Mouse (Mus musculus) liver, adult (tissue): ENCODE data around the gene Notch1.

Experiments used
- GATA4 ChIP-seq: IDR thresholded peaks from 2 replicates; pipeline ENCODE4 v1.6.1; 2014; ENCODE audit warnings: mild to moderate bottlenecking, low read length; ENCODE audit not compliant: insufficient replicate concordance

The Notch1 gene

DNA sequence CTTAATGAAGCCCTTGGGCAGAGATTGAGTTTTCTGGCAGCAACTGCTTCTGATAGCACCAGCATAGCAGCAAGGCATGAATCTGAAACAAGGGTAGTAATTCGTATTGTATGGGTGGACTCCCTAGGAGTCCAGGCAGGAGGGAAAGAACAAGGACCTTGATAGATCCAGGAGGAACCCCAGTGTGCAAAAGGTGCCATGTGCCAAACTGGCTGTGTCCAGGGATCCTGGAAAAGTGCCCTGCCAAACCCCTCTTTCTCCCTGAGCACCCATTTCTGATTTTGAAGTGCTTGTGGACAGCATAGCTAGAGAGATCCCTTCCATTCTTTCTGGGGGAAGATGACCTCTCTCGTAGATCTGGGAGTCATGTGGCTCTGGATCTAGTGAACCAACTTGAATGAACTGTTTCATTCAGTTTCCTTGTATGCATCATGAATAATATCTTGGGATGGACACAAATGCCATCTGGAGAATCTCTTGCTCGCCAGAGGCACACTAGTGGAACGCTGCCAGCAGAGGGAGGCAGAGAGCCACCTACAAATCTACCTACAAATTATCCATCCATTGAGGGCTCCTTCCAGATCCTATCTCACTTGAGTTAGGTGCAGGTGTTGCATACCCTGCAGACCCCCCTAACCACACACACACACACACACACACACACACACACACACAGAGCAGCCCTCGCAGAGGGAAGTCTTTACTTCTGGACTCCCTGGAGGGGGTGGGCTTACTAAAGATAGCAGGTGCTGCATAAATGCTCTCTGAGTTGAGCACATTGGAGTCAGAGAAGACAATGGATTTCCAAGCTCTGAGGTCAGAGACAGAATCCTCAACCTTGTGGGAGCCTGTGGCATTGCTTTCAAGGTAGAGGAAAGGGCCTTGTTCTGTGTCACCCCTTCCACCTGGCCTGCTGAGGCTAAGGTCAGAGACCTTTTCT is 67.1 kb downstream of the Notch1 start:
- no peak for TF ChIP-seq GATA4

DNA sequence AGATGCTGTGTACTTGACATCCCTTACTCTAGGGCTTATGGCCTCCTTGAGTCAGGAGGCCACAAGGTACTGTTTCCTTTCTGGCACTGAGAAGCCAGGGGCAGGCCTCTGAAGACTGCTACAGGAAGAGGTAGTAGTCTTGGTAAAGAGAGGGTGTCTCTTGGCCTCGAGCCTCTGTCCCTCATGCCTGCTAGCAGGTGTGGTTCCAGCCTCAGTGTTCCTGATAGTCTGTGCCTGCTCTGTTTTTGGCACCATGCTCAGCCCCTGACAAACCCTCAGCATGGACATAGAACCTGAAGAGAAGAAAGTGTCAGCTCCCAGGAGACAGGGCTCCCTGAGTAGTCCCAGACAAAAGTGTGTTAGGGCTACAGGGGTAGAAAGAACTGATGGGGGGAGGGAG is 69.0 kb downstream of the Notch1 start:
- no peak for TF ChIP-seq GATA4

DNA sequence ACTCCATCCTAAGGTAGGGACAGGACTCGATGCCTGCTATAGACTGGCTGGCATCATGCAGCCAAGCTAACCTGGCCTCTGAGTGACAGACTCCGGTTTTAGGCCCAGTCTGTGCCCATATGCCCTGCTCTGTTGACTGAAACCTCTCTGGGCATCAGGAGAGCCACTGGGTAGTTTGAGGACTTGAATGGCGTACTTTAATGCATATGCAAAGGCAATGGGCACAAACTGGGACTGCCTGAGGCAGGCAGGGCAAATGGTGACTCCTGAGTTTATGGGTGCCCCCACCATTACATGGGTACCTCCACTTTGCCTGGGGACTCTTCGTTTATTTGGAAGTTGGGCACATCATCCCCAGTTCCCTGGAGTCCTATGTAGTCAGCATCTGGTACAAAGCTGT is 69.8 kb downstream of the Notch1 start:
- no peak for TF ChIP-seq GATA4

DNA sequence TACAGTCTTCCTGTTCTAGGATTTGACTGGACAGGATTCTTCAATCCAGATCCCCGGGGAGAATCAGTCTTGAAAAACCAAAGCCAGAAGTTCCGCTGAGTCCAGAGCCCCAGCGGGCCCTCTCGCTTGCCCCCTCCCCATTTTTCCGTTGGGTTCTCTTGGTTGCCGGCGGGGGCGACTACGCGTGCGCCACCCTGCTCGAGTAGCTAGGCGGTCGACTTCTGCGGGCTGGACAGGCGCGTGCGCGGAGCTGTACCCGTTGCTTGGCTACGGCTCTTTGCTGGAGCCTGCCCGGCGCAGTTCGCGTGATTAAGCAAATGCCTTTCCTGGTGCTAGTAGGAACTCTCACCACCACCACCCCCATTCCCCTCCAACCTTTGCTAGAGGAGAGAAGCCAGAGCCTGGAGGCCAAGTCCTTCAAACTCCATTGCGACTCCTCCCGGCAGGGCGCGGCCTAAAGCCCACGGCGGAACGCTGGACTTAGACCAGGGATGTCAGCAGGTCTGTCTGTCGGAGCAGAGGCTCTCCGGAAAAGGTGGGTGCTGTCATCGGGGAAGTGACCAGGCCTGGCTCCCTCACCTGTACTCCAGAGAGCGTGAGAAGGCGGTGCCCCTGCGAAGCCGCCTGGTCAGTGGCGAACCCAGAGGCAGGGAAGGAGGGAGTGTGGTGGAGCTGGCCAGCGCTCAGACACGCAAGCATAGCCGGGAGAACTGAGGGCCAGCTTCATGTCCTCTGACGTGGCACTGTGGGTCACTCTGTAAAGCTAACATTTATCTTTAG is 70.6 kb downstream of the Notch1 start:
- no peak for TF ChIP-seq GATA4

DNA sequence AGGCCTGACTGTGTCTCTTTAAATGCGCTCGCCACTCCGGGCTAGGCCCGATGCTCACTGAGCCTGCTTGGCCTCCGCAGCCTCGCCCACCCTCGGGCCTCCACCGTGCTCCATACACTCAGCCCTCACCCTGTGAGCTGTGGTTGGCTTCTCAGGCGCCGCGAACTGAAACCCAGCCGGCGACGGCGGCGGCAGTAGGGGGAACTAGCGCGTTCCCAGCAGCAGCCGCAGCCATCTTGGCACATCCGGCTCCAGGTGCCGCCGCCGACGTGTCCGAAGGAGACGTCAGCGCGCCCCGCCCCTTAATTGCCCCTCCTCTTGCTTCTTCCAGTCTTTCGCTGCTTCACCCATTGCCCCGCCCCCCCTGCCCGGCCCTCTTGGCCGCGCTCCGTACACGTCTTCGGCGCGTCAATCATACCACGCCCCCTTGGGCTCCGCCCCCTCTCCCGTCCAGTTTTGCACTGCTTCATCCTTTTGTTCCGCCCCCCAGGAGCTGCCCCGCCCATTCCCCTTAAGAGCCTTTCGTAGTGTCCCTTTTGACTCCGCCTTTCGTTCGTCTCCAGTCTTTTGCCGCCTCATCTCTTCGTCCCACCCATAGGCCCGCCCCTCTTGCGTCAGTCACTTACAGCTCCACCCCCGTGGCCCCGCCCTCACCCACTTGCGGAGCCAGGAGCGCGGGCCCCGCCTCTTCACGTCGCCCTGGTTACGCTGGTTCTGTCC is 71.4 kb downstream of the Notch1 start, which contains the start of gene Sec16a:
Gene Sec16a, minus strand, starts transcription at position 271 of the 720 bp plus-strand sequence.
- no peak for TF ChIP-seq GATA4

DNA sequence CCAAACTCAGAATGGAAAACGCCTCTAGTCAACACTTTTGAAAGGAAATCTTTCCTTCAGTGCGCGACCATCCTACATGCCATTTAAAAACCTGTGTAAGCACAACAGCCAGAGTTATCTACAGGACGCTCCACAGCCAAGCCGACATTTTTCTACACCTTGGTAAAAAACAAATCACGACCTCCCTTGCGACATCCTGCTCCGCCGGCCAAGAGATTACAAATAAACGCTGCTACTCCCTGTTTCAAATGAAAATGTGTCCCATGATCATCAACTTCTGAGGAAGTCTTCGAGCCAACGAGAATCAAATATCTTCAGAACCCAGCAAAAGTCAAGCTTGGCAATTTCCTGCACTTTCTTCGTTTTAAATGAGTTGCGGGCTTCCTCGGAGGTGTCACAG is 72.1 kb downstream of the Notch1 start:
- TF ChIP-seq GATA4: no peak

DNA sequence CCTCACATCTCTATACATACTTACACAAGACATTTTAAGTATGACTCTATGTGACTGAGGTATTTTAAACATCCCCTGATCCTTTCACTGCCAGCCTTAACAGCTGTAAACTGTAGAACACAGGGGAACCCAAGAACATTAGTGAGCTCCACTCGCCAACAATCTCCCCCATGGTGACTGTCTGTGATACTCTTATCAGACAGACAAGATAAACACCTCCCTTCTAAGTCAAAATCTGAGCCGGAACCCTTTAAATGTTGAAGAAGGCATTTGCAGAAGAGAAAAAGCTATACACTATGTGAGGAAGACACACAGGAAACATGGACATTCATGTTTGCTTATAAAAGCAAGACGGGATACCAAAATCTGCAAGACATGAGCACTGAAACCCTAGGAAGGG is 72.6 kb downstream of the Notch1 start:
- no peak for TF ChIP-seq GATA4

DNA sequence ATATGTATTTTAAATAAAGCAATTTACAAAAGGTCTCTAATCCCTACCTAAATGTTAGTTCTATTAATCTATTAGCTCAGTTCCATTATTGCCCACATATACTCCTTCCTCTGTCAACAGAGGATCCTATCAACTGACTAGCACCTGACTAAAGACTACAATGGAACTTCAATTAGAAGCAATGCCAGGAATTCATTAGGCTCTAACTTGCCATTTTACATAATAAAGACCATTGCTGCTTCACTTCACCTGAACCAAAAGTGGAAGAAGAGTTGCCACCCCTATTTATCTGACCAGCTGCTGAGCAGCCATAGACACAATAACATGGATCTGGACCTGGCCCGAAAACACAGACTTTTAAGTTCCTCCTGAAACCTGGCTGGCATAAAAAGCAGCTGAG is 73.6 kb downstream of the Notch1 start:
- no peak for TF ChIP-seq GATA4

DNA sequence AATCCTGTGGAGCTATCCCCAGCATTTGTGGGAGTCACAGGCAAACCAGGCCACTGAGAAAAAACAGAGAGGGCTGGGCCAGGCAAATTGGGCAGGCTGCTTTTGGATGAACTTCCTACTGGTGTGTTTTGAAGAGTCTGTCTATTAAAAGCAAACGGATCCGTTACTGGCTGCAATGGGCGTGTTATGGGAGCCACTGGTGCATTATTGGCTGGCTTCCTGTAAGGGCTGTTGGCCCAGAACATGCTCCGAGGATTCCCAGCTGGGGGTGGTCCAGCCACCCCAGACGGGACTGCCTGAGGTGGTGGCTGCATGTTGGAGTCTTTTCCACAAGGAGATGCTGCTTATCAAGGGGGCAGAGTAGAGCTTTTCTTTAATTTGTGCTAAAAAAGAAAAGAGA is 74.8 kb downstream of the Notch1 start:
- TF ChIP-seq GATA4: no peak

DNA sequence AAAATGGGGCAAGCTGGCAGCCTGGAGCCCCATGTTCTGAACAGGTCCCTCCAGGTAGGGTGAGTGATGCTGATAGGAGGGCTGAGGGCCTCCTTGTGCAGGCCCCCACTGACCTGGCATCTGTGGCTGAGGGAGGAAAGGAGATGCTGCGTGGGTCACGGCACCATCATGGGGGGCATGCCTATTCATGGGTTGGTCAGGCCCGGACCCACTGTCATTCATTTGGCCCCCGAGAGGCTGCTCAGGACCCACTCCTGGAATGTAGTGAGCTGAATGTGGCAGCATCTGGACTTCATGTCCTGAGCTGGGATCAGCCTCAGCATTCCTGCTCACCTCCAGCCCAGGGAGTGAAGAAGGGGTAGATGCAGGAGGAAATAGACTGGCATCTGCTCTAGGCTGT is 75.2 kb downstream of the Notch1 start:
- no peak for TF ChIP-seq GATA4

DNA sequence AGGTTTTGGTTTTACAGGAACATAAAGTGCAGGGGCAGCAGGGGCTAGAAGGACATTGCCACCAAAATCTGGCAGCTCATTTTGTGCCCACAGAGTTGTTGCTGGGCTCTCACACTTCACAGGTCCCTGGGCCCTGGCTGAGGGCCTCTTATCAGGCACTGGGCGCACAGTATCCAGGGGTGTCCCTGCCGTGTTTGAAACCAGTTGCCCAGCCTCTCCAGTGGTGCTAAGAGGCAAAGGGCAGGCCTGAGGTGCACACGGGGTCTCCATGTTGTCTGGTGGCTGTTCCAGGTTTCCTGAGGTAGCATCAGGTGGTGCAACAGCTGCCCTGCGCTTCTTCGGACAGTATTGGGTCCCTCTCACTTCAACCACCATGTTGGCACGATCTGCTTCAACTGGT is 76.8 kb downstream of the Notch1 start:
- TF ChIP-seq GATA4: no peak

DNA sequence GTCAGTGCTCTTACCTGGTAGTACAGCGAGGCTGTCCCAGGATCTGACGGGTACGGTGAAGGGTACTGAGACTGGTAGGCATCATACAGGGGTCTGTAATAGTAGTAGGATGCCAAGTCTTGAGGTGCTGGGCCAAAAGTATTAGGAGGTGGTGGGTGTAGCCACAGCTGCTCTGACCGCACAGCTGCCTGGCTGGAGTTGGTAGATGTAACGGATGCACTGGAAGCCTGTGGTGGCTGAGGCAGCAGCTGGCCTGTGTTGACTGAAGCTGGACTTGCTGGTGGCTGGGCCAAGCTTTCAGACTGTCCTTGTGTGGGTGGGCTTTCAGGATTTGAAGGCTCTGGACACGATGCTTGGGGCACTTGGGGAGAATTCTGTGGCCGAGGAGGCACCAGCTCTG is 78.1 kb downstream of the Notch1 start:
- TF ChIP-seq GATA4: no peak

DNA sequence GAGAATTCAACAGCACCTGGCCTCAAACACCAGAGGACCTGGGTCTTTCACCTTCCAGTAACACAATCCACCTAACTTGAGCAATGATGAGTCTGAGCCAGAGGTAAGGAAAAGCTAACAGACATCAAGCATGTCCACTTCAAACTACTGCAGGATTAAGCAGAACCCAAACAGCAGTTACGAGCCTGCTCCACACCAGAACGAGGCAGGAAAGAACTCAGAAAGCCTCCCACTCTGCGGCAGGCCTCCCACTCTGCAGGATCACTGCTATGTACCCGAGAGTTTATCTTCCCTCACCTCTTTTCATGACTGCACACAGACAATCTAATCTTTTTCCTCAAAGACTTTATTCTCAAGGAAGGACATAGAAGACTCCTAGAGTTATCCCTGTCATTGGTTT is 79.2 kb downstream of the Notch1 start:
- TF ChIP-seq GATA4: no peak

DNA sequence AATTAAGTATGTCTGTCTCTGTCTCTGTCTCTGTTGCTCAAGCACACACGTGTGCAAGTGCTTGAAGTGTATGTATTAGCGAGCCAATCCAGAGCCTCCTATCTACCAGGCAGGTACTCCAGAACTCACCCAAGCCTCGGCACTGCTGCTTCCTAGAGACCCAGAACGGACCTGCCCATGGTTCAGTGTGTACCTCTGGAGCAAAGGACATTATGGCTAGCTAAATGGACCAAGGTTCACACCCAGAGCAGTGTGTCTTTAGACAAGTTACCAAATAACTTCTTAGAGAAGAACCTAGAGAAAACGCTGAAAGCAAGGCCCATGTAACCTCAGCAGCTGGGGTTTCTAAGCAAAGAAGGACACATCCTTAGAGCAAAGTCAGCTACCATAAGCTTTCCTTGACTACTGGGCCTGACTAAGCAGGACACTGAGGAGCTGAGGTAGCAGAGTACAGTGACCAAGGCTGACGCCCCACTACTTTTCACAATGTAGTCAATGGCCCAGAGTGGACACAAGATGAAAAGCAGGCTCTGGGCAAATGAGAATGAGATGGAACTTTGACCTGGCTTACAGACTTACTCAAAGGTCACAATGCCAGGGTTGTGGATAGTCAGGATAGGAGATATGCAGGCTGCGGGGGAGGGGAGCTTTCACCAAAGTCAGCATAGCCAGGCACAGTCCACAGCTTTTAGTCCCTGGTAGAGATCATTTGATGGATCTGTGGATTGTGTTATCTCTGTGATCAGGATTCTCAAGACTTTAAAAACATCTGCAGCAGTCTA is 81.5 kb downstream of the Notch1 start:
- TF ChIP-seq GATA4: peak; percentile 59; the same call in 1 of the 2 replicates

DNA sequence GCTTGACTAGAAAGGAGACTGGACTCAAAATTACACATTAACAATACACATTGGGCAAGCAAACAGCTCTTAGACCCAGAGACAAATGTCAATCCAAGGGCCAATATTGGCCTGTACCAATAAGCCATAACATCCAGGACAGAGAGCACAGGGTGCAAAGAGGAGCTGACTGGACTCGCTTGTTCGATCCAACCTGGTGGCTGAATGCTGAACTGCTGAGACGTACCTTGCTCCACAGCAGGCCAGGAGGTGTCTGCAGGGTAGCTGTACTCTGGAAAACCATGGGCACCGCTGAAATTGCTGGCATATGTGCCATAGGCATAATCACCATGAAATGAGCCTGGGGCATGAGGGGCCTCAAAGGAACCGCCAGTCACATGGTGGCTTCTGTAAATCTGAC is 86.6 kb downstream of the Notch1 start:
- TF ChIP-seq GATA4: no peak
